Mouse (Mus musculus): ENCODE measurements around the gene Trip13.

DNA sequence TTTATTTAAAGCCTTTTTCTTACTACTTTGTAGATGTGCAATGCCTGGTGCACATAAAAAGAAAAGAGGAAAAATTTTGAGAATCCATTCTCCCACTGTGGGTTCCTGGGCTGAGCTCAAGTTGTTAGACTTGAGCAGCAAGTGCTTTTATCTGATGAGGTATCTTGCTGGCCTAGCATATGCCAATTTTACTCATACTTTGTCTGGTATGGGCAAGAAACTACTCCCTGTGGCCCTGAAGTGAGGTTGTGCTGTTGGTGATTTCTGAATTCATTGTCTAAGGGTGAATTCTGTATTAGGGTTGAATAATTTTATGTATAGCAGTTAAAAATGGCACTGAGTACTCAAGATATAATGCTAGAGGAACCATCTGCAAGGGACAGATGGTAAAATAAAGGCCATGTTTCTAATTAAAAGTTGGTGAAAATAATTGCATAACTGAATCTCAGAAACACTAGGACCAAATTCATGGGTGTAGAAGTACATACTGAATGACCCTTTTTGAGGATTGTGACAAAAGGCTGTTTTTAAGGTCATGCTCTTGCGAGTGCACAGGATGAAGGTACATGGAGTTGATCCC is 16.1 kb upstream of the Trip13 start:
- no peak for TF ChIP-seq CTCF (IDR thresholded peaks at IDR 0.05; ENCODE audit: borderline replicate concordance, insufficient read depth, low read depth, low read length)
- no peak for TF ChIP-seq POLR2A (IDR thresholded peaks at IDR 0.05; ENCODE audit: borderline replicate concordance, insufficient read depth, low read length)

Measured in cerebellum, adult 2 months (tissue).